Mouse (Mus musculus): Measurements from ENCODE around the gene Tmco1. TPM values are rescaled to one million over a fixed set of nuclear protein-coding genes. Genes with fewer than 3 reads are reported as not detected.
"Not testable (repeated sequence)": the region's sequence is repeated elsewhere in the genome, so short reads cannot be mapped to it uniquely, and the experiment has no call there.

Tmco1 gene
- polyA plus RNA-seq, 1 experiment = 172 TPM

DNA sequence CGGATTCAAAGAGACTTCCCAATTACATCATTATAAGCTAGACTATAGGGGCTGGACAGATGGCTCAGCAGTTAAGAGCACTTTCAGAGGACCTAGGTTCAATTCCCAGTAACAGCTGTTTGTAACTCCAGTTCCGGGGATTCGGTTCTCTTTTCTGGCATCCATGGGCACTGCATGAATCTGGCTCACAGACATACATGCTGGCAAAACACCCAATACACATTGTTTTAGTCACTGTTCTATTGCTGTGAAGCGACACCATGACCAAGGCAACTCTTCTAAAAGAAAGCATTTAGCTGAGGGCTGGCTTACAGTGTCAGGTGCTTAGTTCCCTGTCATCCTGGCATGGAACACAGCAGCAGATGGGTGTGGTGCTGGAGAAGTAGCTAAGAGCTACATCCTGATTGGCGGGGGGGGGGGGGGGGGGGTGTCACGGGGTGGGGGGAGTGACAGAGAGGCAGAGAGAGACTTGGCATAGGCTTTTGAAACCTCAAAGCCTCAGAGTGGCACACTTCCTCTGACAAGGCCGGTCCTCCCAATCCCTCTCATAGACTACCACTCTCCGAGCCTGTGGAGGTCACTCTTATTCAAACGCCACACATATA, 31.1 kb downstream of the Tmco1 start:
- Histone ChIP-seq H3K27ac (replicated peaks; ENCODE audit: low read depth, low read length) (no peak overlapping the region), H3K4me1 (ENCODE audit: control insufficient read depth, insufficient read depth, insufficient read length, low read length) (no peaks in the 10 kb centered on the region), H3K4me3 (ENCODE audit: insufficient read depth, low read depth, low read length) (no peak overlapping the region)

- H3K4me1 ChIP-seq (ENCODE audit: control insufficient read depth, insufficient read depth, insufficient read length, low read length) = no peaks in the 10 kb centered on the region
- no peak overlapping the region for H3K27ac ChIP-seq (replicated peaks; ENCODE audit: low read depth, low read length)
- H3K4me3 ChIP-seq (ENCODE audit: insufficient read depth, low read depth, low read length) = peak overlapping the region; percentile 55
These were observed 32.1 kb downstream of the Tmco1 start for GRCm38 (mm10) chr1:167340111-167340787.

DNA sequence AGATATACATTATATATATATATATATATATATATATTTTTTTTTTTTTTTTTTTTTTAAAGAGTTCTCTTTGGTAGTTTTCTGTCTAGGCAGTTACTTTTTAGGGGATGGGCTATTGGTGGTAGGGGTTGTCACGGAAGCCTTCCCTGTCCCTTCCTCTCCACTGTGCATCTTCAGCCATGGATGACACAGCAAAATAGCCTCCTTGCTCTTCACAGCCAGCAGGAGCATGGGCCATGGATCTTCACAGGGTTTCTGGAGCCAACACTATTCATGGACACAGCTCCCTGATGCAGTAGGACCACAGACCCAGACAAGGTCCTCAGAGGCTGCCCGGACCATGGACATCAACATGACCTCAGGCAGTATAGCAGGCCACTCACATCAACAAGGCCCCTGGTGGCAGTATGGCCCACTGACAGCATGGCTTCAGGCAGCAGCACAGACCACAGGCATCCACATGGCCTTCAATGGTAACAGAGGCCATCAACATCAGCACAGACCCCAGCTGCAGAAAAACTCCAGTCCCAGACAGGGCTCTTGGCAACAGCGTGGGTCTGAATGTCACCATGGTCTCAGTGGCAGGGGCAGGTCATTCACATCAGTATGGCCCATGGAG, 32.8 kb downstream of the Tmco1 start:
- H3K4me1 ChIP-seq (ENCODE audit: control insufficient read depth, insufficient read depth, insufficient read length, low read length) = no peaks in the 10 kb centered on the region
- no peak overlapping the region for H3K4me3 ChIP-seq (ENCODE audit: insufficient read depth, low read depth, low read length)
- no peak overlapping the region for H3K27ac ChIP-seq (replicated peaks; ENCODE audit: low read depth, low read length)

GRCm38 (mm10) chr1:167342831-167343230, 34.7 kb downstream of the Tmco1 start:
- no peaks in the 10 kb centered on the region for H3K4me1 ChIP-seq (ENCODE audit: control insufficient read depth, insufficient read depth, insufficient read length, low read length)

GRCm38 (mm10) chr1:167345994-167346520, 37.9 kb downstream of the Tmco1 start:
- H3K4me3 ChIP-seq (ENCODE audit: insufficient read depth, low read depth, low read length); H3K4me1 ChIP-seq (ENCODE audit: control insufficient read depth, insufficient read depth, insufficient read length, low read length); H3K27ac ChIP-seq (replicated peaks; ENCODE audit: low read depth, low read length): not testable (repeated sequence)

More at GRCm38 (mm10) chr1:167342831-167343230, 34.7 kb downstream of the Tmco1 start:
- Histone ChIP-seq H3K4me3 (ENCODE audit: insufficient read depth, low read depth, low read length) (no peak overlapping the region), H3K27ac (replicated peaks; ENCODE audit: low read depth, low read length) (no peak overlapping the region)

DNA sequence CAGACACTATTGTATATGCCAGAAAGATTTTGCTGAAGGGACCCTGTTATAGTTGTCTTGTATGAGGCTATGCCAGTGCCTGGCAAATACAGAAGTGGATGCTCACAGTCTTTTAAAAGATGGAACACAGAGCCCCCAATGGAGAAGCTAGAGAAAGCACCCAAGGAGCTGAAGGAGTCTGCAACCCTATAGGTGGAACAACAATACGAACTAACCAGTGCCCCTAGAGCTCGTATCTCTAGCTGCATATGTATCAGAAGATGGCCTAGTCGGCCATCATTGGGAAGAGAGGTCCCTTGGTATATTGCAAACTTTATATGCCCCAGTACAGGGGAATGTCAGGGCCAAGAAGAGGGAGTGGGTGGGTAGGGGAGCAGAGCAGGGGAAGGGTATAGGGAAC, 41.0 kb downstream of the Tmco1 start:
- H3K4me1 ChIP-seq (ENCODE audit: control insufficient read depth, insufficient read depth, insufficient read length, low read length); H3K4me3 ChIP-seq (ENCODE audit: insufficient read depth, low read depth, low read length); H3K27ac ChIP-seq (replicated peaks; ENCODE audit: low read depth, low read length): not testable (repeated sequence)

GRCm38 (mm10) chr1:167349815-167350596, 41.8 kb downstream of the Tmco1 start, which contains the start of gene Aldh9a1:
Gene Aldh9a1 (plus strand): TSS chr1:167349991.
- Histone ChIP-seq H3K4me3 (ENCODE audit: insufficient read depth, low read depth, low read length) (peak within 1 kb of the TSS; percentile 98), H3K4me1 (ENCODE audit: control insufficient read depth, insufficient read depth, insufficient read length, low read length) (no peaks in the 10 kb centered on the region), H3K27ac (replicated peaks; ENCODE audit: low read depth, low read length) (peak within 1 kb of the TSS; percentile 97)

DNA sequence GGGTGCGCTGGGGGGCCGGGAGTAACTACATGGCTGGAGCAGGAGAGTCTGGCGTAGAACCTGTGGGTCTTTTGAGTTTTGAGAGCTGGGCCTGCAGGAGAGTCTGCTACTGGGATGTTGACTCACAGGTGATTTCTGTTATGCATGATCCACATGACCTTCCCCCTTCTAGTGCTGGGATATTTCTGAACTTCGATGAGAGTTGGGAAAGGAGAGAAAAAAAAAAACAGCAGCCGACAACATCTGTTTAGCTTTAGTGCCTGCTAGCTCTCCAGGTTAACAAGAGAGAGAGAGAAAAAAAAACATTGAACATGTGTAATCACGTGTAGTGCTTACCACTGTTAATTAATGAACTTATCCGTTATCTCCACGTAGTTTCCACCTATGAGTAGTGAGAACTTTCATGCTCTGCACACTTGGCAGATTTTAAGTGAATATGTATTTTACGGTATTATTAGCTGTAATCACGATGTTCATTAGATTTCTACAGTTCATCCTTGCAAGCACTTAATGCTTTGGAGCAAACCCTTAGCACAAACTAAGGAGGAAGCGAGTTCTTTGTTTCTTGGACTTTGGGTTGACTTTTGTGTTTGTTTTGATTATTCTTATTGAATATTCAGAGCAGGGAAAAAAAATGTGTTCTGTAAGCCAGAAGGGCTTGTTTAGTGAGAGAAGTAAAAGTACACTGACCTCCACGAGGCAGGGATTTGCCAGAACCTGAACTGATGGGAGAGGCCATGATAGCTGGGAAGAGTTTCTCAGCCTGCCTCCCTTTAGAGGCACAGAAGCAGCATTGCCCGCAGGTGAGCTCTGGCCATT, 42.6 kb downstream of the Tmco1 start:
- H3K4me3 ChIP-seq (ENCODE audit: insufficient read depth, low read depth, low read length) = peak overlapping the region; percentile 98
- H3K4me1 ChIP-seq (ENCODE audit: control insufficient read depth, insufficient read depth, insufficient read length, low read length) = no peaks in the 10 kb centered on the region
- H3K27ac ChIP-seq (replicated peaks; ENCODE audit: low read depth, low read length) = no peak overlapping the region

GRCm38 (mm10) chr1:167352403-167352802, 44.2 kb downstream of the Tmco1 start:
- H3K4me1 ChIP-seq (ENCODE audit: control insufficient read depth, insufficient read depth, insufficient read length, low read length) = no peaks in the 10 kb centered on the region
- no peak overlapping the region for H3K27ac ChIP-seq (replicated peaks; ENCODE audit: low read depth, low read length)
- H3K4me3 ChIP-seq (ENCODE audit: insufficient read depth, low read depth, low read length) = no peak overlapping the region

DNA sequence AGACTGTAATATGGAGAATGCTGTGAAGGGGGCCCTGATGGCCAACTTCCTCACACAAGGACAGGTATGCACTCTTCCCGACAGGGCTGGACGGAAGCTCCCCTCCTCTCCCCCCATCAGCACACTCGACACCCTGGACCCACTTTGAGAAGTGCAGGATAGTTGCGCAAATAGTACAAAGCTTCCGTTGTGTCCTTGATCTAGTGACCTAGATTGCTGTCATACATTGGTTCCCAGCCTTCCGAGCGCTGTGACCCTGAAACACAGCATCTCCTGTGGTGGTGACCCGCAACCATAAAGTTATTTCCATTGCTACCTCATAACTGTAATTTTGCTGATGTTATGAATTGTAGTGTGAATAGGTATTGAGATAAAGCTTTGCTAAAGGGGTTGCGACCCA, 49.2 kb downstream of the Tmco1 start:
- no peak overlapping the region for H3K27ac ChIP-seq (replicated peaks; ENCODE audit: low read depth, low read length)
- H3K4me1 ChIP-seq (ENCODE audit: control insufficient read depth, insufficient read depth, insufficient read length, low read length) = no peaks in the 10 kb centered on the region
- H3K4me3 ChIP-seq (ENCODE audit: insufficient read depth, low read depth, low read length) = no peak overlapping the region

GRCm38 (mm10) chr1:167358731-167359130, 50.6 kb downstream of the Tmco1 start:
- Histone ChIP-seq H3K4me1 (ENCODE audit: control insufficient read depth, insufficient read depth, insufficient read length, low read length) (no peaks in the 10 kb centered on the region), H3K27ac (replicated peaks; ENCODE audit: low read depth, low read length) (no peak overlapping the region), H3K4me3 (ENCODE audit: insufficient read depth, low read depth, low read length) (no peak overlapping the region)

GRCm38 (mm10) chr1:167360268-167360667, 52.1 kb downstream of the Tmco1 start:
- Histone ChIP-seq H3K4me3 (ENCODE audit: insufficient read depth, low read depth, low read length) (no peak overlapping the region), H3K4me1 (ENCODE audit: control insufficient read depth, insufficient read depth, insufficient read length, low read length) (no peaks in the 10 kb centered on the region), H3K27ac (replicated peaks; ENCODE audit: low read depth, low read length) (no peak overlapping the region)

- Histone ChIP-seq H3K4me1 (ENCODE audit: control insufficient read depth, insufficient read depth, insufficient read length, low read length) (no peaks in the 10 kb centered on the region), H3K4me3 (ENCODE audit: insufficient read depth, low read depth, low read length) (no peak overlapping the region), H3K27ac (replicated peaks; ENCODE audit: low read depth, low read length) (no peak overlapping the region)
These were observed 54.6 kb downstream of the Tmco1 start for GRCm38 (mm10) chr1:167362819-167363218.

DNA sequence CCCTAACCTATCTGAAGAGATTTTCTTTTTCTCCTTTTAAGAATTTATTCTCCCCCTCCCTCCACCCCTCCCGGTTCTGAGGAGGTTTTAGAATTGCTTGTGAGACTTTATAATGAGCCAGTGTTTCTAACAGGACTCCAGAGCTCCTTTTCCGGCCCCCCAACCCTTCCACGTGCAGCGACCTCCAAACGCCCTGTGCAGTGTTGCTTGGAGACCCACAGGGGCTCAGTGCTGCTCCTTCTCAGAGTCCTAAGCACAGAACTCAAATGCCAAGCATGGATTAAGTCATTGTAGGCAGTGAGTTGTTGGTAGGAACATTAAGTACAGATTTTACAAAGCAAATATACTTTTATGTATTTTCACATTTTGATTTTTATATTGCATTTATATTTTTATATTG, 55.1 kb downstream of the Tmco1 start:
- Histone ChIP-seq H3K4me1 (ENCODE audit: control insufficient read depth, insufficient read depth, insufficient read length, low read length) (no peaks in the 10 kb centered on the region), H3K27ac (replicated peaks; ENCODE audit: low read depth, low read length) (no peak overlapping the region), H3K4me3 (ENCODE audit: insufficient read depth, low read depth, low read length) (no peak overlapping the region)
